Mouse (Mus musculus) gastrocnemius, postnatal 25 days (tissue): Measurements from ENCODE around the gene Dlat. TPM values are rescaled to one million over a fixed set of nuclear protein-coding genes. Genes with fewer than 3 reads are reported as not detected.
"Not testable (repeated sequence)": the region's sequence is repeated elsewhere in the genome, so short reads cannot be mapped to it uniquely, and the experiment has no call there.

ENCODE experiments used
- DNase-seq: peaks from one replicate; pipeline ENCODE4 v3.0.0; 2022
- total RNA-seq, 2 experiments: library from RNA; stranded (reverse); gene quantifications; 1 replicate in 1 of 2; 2 replicates in 1 of 2; pipeline ENCODE4 v1.2.3; 2021

Gene Dlat
- total RNA-seq, 2 experiments from 2014 or later, result 228 to 279 TPM

DNA sequence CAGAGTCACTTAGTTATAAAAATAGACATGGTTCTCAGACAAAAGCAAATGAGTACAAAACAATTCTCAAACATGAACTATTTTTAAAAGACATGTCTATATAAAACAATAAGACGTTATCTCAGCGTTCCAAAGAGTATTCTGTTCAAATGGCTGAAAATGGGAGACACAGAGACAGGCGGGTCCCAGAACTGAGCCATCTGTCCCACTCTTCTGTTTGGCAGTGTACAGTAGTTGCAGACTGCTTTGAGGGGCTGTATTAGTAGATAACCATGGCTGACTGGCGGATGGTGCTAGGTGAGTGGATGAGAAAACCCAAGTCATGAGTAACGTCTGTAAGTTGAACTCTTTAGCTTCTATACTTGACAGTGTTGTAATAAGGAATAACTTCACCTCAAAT is 5.2 kb upstream of the Dlat start:
- DNase-seq, result no peak

DNA sequence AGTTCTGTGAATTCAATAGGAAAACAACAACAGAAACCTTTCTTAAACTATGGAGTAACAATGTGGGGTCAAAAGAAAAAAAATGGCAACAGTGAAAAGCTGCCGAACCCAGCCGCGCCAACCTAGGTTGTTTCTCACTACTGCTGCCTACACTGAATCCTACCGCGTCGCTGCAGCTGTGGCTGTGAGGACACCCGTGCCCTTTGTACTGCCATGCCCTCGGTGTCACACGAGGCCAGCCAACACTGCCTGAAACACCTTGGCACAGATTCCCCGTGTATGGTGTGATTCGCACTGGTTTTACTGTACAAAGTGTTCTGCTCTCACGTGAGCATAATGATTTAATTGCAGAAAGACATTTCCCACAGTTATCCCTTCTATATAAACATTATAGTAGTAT is 851 bp upstream of the Dlat start:
- DNase-seq, result peak; percentile 25

DNA sequence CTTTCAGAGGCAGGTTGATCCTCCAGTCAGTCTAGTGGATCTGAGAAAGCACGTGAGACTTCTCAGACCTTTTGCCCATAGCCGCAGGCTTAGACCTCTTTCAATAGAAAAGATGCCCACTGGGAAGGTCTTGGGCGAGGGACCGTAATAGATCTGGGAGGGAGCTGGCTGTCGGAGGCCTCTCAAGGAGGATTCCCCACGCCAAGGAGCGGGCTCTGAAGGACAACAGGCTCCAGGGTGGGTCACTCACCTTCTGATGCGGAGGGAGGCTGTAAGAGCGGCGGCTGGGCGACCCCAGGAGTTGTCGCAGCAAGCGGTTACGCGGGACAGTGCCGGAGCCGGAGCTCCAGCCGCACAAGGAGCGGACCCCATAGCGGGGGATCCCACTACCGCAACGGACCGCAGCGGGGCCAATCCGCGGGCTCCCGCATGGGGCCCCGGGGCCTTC is 615 bp downstream of the Dlat start:
- no peak for DNase-seq

- DNase-seq, result no peak
Measured at GRCm38 (mm10) chr9:50658391-50658790, 1.2 kb downstream of the Dlat start.

DNA sequence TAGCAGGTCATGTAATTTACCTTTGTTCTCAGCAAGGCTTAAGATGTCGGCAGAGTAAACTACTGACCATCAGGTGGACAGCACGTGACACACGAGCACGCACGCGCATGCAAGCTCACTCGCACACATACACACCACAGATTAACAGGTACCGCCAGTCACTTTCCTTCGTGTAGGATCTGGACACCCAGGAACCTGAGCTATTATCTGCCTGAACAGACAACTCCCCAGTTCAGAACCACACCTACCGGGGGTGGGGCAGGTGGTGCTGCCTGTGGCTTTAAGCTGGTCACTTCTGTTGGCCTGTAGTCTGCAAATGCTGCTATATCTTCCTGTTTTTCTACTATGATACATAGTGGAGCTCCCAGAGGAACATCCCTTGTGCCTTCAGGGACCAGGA is 9.1 kb downstream of the Dlat start:
- no peak for DNase-seq

- peak; percentile 16 for DNase-seq
Measured at GRCm38 (mm10) chr9:50646826-50647370, 12.7 kb downstream of the Dlat start.

DNA sequence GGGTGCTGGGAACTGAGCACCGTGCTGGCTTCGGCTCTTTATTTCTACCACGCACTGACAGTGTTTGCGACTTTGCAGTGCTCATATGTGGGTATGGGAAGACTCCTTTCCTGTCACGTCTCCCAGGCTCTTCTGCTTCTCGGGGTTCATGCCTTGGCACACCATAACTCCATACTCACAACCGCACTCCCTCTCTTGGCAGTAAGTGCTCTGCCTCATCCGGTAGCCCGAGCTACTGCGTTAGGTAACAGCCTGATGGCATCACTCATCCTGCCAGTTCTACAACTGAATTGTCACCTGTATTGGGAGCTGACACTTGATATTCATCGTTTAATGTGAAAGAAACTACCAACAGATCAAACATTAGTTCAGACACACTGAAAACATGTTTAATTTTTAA is 25.3 kb downstream of the Dlat start:
- DNase-seq, result no peak

- DNase-seq, result no peak
Measured at GRCm38 (mm10) chr9:50633059-50633458, 26.5 kb downstream of the Dlat start.

DNA sequence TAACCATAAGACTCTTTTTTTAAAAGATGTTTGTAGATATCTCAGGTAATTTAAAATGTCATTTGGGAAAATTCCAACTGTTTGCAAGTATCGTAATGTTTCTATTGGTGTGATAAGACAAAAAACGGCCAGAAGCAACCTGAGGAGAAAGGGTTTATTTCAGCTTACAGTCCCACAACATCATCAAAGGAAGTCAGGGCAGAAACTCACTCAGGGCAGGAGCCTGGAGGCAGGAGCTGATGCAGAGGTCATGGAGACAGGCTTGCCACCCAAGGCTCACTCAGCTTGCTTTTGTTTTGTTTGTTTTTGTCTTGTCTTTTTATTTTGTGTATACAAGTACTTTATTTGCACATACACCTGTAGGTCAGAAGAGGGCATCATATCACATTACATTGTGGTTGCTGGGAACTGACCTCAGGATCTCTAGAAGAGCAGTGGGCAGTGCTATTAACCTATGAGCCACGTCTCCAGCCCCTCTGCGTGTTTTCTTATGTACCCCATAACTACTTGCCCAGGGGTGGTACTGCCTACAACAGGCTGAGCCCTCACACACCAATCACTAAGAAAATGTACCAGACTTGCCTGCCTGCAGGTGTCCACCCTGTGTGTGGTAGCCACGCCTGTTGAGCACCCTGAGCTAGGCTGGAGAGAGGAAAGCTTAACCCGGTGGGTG is 27.4 kb downstream of the Dlat start:
- no peak for DNase-seq

- not testable (repeated sequence) for DNase-seq
Measured at GRCm38 (mm10) chr9:50630903-50631302, 28.7 kb downstream of the Dlat start.

DNA sequence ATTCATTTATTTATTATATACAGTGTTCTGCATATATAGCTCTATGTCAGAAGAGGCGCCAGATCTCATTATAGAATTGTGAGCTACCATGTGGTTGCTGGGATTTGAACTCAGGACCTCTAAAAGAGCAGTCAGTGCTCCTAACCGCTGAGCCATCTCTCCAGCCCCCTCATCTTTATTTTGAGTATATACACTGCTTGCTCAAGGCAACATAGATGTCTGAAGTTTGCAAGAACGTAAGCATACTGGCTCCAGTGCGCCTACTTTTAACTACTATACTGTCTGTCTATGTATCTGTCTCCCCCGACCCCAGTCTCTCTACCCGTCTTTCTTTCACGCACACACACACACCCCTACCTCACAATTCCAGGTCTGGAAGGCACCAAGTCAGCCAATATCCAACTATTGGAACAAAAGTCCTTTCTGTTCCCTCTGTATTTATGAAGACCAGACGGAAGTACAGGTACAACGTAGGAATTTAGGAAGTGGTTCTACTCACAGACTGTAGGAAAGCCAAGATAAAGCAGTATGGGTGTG is 41.7 kb downstream of the Dlat start:
- no peak for DNase-seq

GRCm38 (mm10) chr9:50616766-50617603 is 42.6 kb downstream of the Dlat start, which contains the start of the genes Pih1d2 and Nkapd1:
Gene Pih1d2 (plus strand): TSS chr9:50617321.
Gene Nkapd1 (minus strand): TSS chr9:50617464.
- peak; percentile 83 for DNase-seq

DNA sequence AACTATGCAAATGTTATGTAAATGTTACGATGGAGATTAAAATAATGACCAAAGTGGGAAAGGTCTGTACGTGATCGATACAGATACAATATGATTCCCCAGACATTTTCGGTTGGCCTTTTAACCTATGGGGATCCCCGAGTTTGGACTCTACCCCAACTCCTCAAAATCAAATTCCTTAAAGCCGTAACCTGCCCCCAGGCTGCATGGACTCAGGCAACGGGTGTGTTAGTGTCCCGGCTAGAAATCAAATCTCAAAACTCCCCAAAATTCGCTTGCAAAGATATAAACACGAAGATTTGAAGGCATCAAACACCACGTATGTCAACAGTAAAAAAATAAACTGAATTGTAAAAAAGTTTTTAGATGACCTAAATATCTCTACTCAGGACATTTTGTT is 43.4 kb downstream of the Dlat start:
- no peak for DNase-seq

DNA sequence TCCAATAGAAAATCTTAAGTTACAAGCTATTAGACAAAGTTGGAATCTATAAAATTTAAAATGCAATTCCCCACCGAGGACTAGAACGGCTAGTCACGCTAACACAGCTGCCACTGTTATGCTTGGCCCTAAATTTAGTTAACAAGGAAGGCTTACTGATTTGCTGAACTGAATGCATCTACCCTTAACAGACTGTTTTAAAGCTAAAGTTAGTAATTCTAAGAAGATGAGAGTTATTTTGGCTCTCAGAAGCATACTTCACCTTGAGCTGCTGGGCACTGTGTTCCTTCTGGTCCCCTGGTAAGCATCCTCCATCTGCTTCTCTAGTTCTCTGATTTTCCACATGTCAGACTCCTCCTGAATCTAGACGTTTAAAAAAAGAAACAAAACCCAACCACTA is 47.5 kb downstream of the Dlat start:
- DNase-seq, result no peak

GRCm38 (mm10) chr9:50604338-50604737 is 55.2 kb downstream of the Dlat start:
- no peak for DNase-seq

DNA sequence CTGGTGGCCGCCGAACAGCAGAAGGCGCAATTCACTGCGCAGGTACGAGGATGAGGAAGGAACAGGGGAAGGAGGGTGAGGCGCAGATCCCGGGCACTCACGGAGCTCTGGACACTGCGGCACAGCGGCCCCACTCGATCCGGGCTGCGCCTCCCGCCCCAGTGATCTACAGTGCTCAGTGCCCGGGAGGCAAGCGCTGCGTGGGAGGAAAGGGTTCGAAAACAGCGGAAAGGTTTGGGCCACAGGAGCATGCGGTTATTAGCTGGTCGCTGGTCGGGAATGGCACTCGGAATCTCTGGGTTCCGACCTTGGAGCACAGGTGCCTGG is 55.6 kb downstream of the Dlat start:
- no peak for DNase-seq

DNA sequence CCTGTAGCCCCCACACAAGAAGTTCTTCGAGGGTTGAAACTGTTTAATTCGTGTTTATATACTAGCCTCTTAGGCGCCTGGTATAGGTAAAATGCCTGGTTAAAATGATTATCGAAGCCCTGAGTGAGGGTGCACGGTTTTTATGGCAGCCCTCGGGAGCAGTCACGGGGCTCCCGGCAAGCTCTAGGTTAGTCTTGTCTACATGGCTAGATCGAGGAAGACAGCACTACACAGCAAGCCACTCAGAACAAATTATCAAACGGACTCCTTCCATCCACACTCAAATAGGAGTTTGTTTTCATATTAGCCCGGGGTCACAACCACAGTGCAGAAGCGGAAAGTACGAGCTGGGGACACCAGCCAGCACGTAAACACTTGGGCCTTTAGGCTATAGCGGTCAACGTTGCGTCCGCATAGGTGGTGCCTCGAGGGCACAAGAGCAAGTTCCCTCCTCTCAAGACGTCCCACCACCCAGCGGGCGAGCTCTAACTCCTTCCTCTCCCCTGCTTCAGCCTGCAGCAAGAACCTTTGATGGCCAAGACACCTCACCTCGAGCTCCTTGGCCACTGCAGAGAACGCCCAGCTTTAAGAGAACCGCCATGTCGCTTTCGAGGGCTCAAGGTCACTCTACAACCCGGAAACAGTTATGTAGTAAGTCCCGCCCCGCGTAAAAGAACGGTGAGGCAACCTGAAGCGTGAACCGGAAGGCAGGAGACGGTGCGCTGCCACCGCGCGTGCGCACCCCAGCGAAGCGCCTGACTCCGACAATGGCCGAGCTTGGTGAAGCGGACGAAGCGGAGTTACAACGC is 56.2 kb downstream of the Dlat start, which contains the start of the genes Sdhd and Timm8b:
Gene Sdhd (minus strand): TSS at position 624 of the 809 bp plus-strand sequence.
Gene Timm8b (plus strand): TSS at position 722 of the 809 bp plus-strand sequence.
- DNase-seq, result peak; percentile 92

DNA sequence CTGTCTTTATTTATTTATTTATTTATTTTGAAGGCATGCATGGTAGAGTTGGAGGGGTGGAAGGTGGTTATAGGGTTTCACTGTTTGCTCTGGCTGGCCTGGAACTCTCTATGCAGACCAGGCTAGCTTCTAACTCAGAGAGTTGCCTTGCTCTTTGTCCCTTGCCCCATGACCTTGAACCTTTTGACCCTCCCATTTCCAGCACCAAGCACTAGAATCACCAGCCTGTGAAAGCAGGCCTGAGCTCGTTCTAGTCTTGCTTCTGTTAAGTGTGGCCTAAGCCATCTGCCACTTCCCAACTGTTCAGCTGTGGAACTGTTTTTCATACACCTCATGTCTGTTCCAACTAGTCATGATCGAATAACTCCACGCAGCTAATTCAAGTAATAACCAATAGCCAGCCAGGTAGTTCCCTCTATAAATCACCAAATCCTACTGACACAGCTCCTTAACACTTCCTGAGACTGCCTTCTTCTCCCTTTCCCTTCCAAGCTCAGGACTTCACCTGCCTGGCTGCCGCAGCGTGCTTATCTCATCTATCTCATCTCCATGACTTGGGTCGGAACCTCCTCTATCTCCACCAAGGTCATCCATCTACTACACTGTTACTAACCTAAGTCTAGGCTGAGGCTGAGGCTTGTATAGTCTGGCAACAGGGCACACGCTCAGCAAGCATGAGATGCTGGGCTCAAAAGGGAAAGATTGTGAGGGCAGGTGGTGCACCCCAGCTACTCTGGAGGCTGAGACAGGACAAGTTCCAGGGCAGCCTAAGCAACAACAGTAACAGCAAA is 57.3 kb downstream of the Dlat start:
- no peak for DNase-seq

DNA sequence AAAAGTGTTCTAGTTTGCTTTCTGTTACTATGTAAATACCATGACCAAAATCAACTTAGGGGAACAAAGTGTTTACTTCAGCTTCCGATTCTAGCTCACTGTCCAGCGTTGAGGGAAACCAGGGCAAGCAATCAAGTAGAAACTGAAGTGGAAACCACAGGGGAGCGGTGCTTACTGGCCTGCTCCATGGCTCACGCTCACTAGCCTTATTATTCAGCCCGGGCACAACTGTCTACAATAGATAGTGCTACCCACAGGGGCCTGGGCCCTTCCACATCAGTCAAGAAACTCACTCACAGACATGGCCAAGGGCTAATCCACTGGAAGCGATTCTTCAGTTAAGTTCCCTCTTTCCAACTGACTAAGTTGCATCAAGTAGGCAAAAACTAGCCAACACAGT is 58.0 kb downstream of the Dlat start:
- no peak for DNase-seq

DNA sequence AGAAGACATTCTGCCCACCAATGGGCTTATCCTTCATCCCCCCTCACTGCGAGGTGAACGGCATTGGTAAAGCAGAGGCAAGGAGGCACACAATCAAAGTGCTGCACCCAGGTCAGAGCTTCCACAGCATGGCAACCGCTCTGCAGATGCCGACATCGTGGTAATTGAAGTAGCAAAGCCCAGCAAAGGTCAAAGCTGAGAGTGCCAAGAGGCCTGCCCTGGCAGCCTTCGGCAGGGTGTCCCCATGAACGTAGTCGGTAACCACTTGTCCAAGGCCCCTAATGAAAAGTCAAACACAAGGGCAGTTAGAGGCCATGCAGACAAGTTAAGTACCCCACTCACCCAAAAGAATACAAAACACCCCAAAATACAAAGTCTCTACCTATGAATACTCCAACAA is 62.6 kb downstream of the Dlat start:
- peak; percentile 61 for DNase-seq

DNA sequence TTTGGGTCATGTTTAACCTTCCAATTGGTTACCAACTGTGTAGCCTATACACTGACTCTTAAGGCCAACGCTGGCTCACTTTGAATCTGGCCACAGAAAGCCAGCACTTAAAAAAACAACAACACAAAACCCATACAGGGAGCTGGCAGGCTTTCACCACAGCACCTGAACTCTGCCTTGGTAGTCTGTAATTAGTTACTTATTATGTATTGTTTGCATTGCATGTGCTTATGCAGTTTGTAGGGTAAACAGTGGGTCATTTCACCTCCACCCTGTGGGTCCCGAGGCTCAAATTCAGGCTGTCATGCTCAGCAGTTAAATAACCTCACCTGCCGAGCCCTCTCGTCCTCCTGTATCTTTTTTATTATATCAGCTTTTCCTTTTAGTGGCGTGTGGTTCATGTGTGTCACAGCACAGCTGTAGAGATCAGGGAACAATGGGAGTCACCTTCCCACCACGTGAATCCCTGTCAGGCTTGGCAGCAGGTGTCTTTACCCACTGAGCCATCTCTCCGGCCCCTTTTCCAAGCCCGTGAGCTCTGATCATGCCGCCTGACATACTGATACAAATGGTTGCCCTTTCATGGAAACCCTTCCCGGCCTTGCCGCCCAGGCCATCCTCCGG is 64.7 kb downstream of the Dlat start:
- no peak for DNase-seq
